Mouse (Mus musculus) frontal cortex, postnatal 25 days (tissue): ENCODE results near the gene Slc12a5.

Experiments used
- DNase-seq, 2 experiments: peaks; one replicate each; pipeline ENCODE4 v3.0.0; 2022; ENCODE audit warnings: low spot score in 2 of 2

The Slc12a5 gene

DNA sequence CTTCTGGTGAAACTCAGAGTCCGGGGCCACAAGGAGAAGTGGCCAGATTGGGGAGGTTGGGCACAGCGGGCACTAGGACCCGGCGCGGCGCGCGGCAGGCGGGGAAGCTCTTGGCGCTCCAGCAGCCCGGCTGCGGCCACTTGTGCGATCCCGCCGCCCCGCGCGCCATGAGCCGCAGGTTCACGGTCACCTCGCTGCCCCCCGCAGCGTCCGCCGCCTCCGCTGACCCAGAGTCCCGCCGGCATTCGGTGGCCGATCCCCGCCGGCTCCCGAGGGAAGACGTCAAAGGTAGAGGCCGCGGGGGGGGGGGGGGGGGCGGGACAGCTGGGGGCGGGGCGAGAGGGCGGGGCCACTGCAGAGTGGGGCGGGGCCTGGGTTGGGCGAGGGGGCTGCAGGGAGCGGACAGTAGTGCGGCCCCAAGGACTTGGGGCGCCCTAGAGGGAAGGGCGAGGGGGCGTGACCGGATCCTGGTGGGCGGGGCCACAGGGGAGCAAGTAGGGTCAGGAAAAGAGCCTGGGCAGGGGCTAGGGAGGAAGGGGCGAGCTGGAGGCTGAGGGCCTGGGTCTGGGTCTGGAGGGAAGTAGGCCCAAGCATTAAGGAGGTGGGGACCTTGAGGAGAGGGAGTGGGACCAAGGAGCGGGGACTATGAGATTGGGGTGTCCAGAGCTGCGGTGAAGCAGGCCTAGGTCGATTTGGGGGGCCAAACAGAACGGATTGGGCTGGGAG, at the start of gene Slc12a5:
Gene Slc12a5, plus strand, starts transcription at position 87 of the 726 bp plus-strand sequence.
- DNase-seq = no peak

DNA sequence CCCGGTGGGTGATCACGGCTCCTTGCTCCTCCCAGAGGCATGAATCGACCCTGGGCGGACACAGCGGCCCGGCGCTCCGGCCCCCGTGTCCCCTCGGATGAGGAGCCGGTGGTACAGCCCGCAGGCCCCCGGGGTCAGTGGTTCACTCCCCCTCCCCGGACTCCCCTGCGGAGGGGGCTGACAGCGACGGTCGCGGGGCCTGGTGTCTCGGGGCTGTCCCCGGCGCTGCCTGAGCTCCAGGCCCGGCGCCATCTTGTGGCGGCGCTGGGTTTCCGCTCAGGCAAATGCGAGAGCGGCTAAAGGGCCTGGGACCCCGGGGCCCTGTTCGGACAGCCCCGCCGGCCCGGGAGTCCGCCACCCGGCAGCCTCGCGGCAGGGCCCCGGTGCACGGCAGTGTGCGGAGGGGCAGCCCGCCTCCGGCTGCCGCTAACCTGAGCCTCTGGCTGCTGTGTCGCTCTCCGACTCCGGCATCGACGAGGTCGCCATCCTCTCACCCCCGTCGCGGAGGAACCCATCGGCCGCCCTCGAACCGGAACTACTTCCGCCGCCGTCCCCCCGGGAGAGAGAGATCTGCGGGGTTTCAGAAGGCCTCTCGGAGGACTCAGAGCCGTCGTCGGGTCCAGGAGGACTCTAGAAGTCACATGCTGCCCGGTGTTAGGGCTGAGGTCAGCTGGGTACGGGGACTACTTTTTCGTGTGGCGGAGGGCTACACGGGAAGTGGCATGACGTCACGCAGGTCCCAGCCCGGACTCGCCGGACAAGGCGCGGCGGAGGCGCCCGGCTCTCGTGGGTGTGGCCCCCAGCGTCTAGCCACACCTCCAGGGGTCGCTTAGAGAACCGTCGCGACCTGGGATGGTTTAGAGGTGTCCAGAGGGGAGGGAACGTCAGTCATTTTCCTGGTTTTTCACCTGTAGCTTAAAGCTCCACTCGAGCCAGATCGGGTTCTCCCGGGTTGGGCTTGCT, 49.2 kb upstream of the Slc12a5 start, which contains the start of gene Zfp335:
Gene Zfp335, minus strand, starts transcription at position 672 of the 963 bp plus-strand sequence.
- DNase-seq = peak; percentile 87 to 88

DNA sequence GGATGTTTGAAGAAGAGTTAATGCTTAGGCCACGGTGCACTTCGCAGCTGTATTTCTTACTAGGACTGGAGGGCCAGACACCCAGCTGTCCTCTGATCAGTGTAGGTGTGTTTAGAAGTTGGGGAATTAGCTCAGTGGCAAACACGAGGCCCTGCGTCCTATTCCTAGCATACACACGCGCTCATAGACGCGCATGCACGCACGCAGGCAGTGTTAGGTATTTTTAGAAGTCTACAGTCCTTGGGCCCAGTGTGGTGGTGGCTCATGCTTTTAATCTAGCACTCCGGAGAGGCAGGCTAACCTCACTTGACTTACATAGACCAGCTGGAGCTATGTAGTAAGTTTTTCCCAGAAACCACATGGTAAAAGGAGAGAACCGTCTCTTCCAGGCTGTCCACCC, 48.5 kb upstream of the Slc12a5 start:
- peak in 1 of 2 experiments; percentile 32 for DNase-seq

DNA sequence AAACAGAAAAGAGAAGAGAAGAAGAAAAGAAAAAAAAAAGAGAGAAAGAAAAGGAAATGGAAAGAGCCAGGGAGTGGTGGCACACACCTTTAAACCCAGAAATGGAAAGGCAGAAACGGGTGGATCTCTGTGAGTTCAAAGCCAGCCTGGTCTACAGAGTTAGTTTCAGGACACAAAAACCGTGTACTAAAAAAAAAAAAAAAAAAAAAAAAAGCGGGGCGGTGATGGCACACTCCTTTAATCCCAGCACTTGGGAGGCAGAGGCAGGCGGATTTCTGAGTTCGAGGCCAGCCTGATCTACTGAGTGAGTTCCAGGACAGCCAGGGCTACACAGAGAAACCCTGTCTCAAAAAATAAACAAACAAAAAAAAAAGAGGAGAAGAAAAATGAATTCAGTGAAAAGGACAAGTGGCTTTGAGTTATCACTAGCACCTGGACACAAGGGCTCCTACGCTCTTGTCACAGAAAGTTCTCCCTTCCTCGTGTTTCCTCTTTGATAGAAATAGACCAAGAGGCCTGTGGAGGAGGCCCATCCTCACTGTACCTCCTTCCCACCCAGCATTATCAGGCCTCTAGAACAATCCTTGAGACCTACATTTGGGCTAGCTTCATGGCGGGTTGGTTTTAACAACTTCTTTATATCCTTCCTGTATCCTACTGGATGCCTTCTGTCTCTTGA, 47.7 kb upstream of the Slc12a5 start:
- no peak for DNase-seq

DNA sequence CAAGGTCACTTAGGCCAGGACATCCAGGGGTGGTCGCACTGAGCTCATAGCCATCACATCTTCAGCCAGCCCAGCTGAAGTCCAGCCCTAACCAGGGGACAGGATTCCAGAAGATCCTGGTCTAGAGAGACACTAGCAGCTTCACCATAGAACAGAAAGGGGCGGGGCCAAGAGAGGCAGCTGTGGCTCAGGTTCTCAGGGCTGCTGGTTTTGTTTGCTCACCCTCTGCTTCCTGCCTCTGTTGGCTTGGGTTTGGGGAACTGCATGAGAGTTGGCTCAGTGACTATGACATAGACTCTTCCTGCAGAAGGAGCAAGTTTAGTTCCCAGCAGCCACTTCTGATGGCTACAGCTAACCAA, 47.2 kb upstream of the Slc12a5 start:
- no peak for DNase-seq

DNA sequence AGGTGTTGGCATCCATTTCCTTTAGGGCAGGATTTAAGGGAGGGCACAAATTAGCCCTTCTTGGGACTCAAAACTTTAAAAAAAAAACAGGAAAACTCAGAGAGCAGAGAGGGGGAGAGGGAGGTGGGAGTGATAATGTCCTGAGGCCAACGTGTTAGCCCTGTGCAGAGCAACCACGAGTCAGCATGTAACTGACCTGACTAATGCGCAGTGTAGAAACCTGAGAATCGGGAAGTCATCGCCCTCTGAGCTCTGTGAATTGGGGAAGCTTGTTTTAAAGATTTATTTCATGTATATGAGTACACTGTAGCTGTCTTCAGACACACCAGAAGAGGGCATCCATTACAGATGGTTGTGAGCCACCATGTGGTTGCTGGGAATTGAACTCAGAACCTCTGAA, 43.8 kb upstream of the Slc12a5 start:
- no peak for DNase-seq

DNA sequence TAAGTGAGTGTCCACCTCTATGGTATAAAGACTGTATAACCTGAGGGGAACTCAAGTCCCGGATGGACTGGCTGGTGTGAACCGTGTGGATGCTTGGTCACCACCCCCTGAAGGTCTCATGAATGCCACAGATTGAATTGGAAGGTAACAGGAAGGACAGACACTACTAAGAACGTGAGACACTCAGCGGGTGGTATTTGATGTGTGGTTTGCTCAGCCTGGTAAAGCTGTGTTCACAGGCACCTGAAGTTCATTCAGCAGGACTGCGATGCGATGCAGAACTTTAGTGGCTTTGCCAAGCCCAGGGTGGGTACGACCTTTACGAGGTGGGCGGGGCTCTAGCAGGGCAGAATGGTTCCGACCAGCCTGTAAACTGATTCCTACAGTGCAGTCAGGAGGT, 43.2 kb upstream of the Slc12a5 start:
- no peak for DNase-seq

DNA sequence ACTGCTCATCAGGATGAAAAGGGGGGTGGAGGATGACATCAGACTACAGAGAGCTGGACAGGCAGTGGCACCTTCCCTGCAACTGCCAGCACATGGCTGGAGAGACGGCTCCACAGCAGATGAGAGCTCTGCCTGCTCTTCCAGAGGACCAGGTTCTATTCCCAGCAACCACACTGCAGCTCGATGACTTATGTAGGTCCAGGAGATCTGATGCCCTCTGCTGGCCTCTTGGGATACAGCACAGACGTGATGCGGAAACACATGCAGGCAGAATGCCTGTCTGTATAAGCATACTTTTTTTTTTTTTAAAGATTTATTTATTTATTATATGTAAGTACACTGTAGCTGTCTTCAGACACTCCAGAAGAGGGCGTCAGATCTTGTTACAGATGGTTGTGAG, 42.3 kb upstream of the Slc12a5 start:
- DNase-seq = no peak

DNA sequence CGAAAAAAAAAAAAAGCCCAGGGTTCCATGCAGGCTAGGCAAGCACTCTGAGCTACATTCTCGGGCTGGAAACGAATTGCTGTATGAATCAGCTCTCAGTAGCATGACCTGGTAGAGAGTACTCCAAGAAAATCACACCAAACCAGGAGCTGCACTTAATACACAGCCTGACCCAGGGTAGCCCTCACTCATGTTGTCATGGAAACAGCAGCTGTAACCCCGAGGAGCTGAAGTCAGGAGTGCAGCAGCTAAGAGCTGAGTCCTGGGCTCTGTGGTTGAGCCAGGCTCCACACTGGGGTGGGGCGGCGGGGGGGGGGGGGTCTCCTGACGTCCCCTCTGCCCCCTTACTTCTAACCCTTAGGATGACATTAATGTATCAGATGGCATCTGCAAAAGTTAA, 38.6 kb upstream of the Slc12a5 start:
- no peak for DNase-seq

DNA sequence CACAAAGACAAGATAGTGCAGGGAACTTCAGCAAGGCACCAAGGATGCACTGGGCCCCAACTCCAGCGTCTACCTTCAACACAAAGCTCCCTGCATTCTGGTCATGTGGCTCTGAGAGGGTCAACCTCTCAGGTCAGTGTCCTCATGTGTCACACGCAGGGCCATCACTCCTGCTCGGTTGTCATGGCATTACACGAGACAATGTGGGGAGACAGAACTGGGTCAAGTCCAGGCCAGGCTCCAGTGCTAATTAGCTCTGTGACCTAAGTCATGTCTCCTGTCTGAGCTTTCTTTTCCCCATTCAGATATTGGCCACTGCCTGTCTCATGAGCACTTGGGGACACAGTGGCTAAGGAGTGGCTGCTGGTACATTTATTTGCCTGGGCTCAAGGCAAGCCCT, 37.3 kb upstream of the Slc12a5 start:
- no peak for DNase-seq

DNA sequence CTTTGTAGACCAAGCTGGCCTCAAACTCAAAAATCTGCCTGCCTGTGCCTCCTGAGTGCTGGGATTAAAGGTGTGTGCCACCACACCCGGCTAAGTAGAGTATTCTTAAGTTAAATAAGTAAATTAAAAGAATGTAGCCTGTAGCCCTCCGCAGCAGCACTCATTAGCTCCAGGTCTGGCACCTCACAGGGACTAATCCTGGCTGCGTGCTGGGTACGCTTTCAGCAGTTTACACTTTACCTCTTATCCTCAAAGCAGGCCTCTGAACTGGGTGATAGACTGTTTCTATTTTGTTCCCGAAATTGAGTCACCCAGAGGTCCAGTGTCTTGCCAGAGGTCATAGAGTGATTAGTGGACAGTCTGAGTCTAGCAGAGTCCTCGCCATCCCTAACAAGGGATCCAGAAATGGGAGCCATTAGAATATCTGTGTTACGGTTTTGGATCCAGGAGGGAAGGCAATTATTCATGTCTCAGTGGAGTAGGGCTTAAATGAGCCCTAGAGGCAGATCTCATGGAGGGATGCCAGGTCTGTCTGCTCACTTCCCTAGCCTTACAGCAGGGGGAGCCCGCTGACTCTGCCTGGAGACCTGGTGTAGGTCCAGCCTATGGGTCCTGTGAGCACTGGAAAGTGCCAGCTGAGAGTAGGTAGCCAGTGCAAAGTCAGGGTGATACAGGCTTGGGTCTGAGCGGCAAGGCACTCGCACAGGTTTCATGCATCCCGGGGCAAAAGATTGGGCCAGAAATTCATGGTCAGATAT, 36.3 kb upstream of the Slc12a5 start:
- peak; percentile 90 for DNase-seq

DNA sequence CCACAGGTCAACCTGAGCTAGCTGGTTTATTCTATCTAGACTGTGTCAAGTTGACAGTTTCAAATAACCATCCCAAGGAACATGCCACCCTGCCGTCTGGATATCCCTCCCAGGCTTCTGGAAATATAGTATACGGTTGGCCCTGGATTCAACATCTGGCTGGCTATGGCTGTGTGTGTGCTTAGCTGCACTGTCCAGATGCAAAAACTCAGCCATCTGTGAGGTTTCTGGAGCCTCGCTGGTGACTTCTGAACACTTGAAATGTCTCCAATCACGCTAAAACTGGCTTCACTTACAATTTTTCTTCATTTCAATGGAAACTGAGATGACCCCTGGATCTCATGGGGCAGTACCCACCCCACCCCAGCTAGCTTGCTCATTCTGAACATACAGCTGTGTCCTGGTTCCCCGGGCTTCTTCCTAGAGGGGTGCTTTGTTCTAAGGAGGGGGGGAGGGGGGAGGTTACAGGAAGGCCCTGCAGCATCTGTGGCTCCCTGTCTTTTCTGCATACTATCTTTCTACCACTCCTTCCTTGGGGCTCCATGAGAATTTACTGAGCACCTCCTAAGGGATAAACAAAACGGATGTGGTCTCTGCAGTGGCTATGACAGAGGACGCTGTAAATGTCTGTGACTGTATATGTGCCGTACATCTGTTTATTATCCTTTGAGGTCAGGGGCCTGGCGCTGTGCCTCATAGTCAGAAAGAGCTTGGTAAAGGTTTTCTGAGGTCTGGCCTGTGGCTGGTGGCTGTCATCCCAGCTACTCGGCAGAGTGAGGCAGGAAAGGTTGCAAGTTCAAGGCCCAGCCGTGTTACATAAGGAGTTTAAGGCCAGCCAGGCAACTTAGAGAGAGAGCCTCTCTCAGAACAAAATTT, 29.7 kb upstream of the Slc12a5 start:
- DNase-seq = no peak

DNA sequence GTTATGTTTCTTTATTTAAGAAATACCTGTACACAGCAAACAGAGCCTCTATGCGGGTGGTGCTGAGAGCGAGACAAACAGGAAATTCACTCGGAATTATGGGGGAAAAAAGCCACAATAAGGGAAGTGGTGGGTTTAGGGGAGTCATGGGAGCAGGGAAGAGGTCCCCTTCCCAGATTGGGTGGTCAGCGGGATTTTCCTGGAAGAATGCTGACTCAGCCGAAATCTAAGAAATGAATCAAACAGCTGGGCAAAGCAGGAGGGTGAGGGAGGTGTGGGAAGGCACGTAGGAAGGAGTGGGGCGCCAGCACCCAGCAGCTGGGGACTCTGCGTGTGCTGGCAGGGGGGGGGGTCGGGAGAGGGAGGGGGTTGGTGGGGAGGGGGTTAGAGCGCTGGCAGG, 27.1 kb upstream of the Slc12a5 start:
- no peak for DNase-seq

DNA sequence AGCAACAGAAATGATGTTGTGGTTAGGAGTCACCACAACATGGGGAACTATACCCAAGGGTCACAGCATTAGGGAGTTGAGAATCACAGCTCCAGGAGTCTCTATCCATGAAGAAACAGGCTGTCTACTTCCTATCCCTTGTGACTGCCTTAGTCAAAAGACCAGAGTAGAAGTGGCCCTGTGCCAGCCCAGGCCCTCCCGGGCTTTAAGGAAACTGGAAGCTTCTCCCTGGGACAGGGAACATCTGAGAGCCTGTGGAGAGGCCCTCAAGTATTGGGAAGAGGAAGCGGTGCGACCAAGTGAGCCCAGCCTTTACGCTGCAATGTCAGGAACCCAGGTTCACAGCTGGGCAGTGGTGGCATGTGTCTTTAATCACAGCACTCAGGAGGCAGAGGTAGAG, 24.6 kb upstream of the Slc12a5 start:
- DNase-seq = no peak

DNA sequence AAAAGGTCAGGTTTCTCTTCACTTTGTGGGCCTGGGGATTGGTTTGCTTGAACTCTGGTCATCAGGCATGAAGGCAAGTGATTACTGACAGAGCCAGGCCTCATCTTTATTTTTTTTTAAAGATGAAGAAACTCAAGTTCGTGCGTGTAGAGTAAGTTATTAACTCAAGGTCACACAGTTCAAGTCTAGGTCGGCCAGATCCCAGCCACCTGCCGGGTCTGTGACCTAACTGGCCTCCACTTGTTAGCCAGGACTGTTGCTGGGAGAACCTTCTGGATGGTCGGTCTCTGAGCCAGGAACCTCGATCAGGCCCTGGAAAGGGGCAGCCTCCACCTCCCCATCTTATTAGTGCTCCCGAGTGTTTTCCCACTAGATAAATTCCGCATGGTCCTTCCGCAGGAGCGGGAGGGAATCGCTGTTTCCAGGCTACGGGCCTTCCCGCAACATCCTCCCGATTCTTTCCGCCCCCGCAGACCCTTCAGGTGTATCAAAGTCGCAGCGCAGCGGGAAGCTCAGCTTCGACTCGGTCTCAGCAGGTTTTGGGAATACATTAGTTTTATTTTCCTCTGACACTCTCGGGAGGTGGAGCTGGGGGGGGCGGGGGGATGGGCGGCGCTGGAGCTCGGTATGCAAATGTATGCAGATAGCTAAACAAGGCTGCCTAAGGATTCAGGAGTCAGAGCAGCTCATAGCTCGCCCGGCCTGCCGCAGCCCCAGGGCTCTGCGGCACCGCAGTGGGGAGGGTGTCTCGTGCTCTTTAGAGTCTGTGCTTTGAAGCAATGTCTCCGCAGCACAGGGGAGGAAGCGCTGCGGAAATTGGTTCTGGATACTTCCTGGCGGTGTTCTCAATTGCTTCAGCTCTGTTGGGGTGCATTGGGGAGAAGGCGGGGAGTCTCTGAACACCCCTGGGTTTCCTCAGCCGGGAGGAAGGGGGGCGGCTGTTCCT, 22.2 kb upstream of the Slc12a5 start:
- peak; percentile 45 to 47 for DNase-seq

DNA sequence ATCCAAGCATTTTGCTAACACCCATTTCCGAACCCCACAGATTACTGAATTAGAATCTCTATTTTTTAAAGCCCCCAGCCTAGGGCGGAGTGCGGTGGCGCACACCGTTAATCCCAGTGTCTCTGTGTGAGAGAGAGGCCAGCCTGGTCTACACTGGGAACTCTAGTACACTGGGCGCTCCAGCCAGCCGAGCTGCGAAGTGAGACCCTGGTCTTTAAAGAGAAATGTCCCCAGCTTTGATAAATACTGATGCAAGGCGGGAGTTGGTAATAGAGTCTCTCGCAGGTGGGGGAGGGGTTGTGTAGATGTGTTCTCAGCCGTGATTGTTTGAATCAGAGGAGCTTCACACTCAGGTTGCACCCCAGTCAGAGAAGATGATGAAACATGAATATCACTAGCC, 21.5 kb upstream of the Slc12a5 start:
- no peak for DNase-seq

DNA sequence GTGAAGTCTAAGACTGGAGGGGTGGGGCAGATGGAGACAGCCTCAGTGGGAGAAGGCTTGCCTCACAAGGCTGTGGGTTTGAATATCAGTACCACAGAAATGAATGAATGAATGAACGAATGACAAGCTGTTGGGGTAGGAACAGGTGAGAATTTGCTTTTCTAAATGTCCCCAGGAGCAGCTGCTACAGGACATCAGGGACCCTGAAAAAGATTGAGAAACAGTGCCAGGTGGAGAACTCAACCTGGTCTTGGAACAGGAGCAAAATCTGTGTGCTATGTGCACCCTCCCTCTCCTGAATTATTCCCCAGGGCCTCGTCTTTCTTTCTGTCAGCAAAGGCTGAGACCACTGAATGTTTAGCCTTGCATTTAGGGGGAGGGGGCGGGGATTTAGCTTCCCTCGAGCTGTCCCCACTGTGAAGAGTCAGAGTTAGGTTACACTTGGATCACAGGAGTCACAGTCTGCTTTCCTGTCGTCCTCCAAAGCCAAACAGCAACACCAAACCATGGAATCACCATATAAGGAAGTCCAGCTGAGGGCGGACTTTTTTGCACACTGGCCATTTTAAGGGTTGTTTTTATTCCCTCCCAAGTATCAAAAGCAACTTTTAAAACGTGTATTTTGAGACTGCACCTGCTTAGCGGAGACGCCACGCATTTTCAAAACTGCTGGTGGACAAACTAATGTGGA, 20.3 kb upstream of the Slc12a5 start, which contains the start of gene Mmp9:
Gene Mmp9, plus strand, starts transcription at position 641 of the 691 bp plus-strand sequence.
- no peak for DNase-seq

DNA sequence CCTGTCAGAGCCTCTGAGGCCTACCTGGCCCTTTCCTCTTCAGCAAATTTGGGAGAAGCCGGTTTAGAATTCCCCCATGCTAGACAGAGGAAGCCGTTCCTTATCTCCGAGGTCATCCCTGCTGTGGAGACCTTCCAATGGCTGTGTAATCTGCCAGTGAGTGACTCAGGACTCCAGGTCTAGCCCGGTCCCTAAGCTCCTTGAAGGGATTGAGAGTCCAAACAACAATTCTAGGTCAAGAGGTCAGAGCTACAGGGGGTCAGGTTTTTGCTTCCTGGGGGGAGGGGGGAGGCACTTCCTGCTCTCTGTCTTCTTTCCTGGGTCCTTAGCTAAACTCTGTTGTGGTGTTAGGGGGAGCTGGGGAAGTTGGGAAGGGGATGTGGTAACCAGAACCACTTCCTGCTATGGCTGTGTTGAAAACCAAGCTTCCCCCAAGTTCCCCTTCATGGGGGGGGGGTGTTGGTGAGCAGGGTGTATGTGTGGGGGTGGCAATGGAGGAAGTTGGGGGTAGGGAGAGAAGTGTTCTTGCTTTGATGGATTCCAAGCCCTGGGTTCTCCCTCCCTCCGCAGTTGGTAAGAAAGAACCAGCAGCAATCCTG, 17.8 kb upstream of the Slc12a5 start:
- DNase-seq = no peak
